Mouse (Mus musculus) thymus, adult 2 months (tissue): ENCODE data around the gene Ociad1.

Source experiments
- CTCF ChIP-seq: fragments of 200-500 bp; IDR thresholded peaks from 2 replicates; pipeline ENCODE4 v1.5.1; 2012; ENCODE audit warnings: mild to moderate bottlenecking, control low read depth, low read length, moderate library complexity, borderline replicate concordance; ENCODE audit not compliant: control insufficient read depth, poor library complexity, insufficient read depth; ENCODE audit errors: extremely low read depth
- POLR2A ChIP-seq: fragments of 200-500 bp; IDR thresholded peaks from 2 replicates; pipeline ENCODE4 v1.6.1; 2012; ENCODE audit warnings: mild to moderate bottlenecking, low read length, control low read depth, moderate library complexity; ENCODE audit not compliant: control insufficient read depth, poor library complexity, insufficient read depth; ENCODE audit errors: extremely low read depth

DNA sequence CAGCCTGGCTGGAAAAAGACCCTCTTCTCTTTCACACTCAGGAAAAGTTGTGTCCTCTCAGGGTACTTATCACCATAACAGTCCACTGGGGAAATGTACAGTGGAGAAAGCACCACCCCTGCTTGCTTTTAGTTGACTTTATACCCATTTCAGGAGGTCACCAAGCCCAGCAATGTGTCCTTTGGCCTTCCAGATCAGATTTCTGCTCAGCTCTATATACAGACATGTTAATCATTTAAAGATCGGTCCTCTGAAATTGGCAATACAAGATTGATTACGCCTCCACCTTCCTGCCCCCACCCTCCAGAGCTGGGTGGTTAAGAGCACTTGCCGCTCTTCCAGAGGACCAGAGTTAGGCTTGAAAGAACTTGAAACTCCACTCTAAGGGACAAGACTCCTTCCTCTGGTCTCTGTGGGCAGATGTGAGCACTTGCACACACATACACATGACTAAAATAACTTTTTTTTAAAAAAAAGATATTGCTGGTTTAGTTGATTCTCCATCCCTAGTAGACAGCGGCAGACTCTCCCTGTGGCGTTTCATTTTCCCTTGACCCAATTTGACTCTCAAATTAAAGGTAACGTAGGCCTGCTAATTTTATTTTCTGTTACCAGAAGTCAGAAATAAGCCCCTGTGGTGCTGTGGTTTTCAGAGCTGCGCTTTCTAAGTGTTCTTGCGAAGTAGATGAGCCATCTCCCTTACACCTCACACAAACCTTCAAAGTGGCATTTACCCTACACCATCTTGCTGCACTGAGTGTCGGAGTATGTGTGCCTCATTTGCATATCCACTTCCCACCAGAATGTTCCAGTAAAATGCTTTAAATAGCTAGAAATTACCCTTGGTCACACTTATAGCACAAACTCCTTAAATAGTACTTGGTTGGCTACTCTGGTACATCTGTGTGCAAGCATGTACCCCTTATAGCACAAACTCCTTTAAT is 47.5 kb downstream of the Ociad1 start:
- TF ChIP-seq CTCF, result no peak
- no peak for TF ChIP-seq POLR2A
